Mouse (Mus musculus) pancreas, adult 10 weeks (tissue): ENCODE data around the gene Rac2. TPM values are rescaled to one million over a fixed set of nuclear protein-coding genes. Genes with fewer than 3 reads are reported as not detected.

ENCODE experiments used
- polyA plus RNA-seq: library from polyadenylated mRNA; stranded (reverse); fragments of 350-450 nt; fragmentation: Illumina TruSeq; extraction: RNeasy Lipid Tissue Mini Kit (QIAGEN cat#74804); gene quantifications from one replicate; pipeline ENCODE4 v1.2.3, GENCODE M21; 2015; ENCODE audit warnings: low read depth, low replicate concordance; ENCODE audit not compliant: insufficient read depth

Gene Rac2
- 2.2 TPM for polyA plus RNA-seq

DNA sequence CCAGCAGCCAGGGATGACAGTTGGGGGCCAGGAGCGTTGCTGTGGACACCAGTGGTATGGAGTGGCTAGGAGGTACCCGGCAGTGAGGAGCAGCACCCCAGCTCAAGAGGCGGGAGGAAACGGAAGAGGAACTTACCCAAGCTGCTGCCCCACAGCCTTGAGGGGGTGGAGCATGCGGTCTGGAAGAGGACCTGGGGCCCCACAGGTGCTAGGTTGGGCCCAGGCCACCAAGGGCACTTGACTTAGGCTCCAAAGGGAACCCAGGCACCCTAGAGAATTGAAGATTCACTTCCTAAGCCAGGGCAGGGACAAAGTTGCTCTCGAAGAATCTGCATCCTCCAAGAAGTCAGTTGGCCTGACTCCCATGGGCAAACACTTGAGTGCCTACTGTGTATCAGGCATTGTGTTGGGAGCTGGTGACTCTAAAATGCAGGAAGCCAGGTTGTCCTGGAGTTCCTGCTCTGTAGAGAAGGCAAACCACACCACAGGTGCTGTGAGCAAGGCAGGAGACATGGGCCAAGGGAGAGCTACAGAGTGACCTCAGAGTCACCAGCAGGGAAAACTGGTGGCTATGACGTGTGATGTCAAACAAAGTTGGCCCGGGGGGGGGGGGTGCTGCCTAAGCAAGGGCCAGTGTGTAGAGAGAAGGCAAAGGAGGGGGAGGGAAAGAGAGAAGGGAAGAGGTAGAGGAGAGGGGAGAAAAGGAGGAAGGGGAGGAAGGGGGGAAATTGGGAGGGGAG, at the start of gene Rac2:
Gene Rac2, minus strand, starts transcription at position 126 of the 740 bp plus-strand sequence.

DNA sequence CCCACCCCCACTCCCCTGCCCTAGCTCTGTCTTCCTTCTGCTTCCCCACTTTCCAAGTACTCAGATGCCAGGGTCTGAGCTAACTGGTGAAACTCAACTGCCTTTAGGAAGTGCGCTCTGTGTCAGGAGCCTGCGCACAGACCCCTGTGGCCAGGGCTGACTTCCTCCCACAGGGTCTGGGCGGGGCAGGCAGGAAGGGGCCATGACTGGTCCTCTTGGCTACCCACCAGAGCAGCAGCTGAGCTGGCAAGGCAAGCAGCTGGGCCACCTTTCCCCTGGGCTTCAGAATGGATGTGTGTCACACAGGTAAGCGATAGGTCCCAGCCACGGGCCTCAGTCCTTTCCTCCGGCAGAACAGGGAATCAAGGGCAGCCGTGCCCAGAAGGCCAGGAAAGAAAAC, 24.3 kb upstream of the Rac2 start, which contains the start of gene Cyth4:
Gene Cyth4, plus strand, starts transcription at position 134 of the 400 bp plus-strand sequence.

DNA sequence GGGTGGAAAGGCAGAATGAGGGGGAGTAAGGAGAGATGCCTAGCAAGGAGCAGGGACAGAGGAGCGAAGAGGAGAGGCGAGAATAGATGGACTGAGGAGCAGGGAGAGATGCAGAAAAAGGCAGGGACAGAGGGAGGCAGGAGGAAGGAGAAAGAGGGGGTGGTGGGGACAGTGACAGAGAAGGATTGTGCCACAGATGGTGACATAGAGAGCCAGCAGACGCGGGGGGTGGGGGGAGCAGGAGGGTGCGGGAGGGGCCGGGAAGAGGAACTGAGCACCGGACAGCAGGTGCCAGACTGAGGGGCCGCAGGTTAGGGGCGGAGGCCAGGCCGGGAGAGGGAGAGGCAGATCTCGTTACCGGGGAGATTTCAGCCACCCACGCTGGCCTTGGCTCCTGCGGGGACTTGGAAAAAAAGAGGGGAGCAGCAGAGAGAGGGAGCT, 28.0 kb downstream of the Rac2 start, which contains the start of gene Sstr3:
Gene Sstr3, minus strand, starts transcription at position 125 of the 441 bp plus-strand sequence.

DNA sequence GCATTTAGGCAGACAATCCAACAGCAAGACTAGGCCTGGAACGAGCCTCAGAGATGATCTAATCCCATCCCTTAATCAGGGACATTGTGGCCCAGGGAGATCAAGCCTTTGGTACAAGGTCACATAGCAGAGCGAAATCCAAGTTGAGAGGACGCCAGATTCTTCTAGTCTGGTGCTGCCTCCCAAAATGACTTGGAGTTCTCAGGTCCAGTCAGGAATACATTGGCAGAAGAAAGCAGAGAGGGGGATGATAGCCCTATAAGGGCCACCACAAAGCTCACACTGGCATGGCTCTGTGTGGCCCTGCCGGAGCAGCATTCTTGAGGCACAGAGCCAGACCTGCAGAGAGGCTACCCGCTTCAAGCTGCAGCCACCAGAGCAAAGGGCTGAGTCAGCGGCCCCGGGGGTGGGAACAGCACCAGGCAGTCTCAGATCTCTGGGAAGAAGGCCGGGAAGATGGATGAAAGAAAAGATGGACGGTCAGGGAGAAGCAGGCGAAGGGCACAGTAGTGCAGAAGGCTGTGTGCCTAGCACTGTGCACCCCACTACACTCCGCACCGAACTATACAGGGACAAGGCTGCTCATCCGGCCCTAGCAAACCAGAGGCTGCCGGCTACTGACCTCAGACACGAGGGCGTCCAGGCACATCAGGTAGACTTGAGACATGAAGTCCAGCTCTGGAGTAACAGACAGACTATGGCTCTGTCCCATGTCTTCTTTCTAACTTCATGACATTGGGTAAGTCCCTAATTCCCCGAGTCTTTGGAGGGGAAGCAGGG, 41.7 kb downstream of the Rac2 start, which contains the start of gene C1qtnf6:
Gene C1qtnf6, minus strand, starts transcription at position 746 of the 780 bp plus-strand sequence.

Other genes starting within 250 kb of the Rac2 start
- gene Csf2rb, start 247.0 kb downstream of the Rac2 start, polyA plus RNA-seq: 5.7 TPM
- gene Tex33, start 176.9 kb downstream of the Rac2 start, polyA plus RNA-seq: not detected
- gene Tst, start 166.9 kb downstream of the Rac2 start, polyA plus RNA-seq: 10.8 TPM
- gene Mpst, start 166.4 kb downstream of the Rac2 start, polyA plus RNA-seq: 10.4 TPM
- gene Kctd17, start 144.2 kb downstream of the Rac2 start, polyA plus RNA-seq: 13.0 TPM
- gene Tmprss6, start 104.1 kb downstream of the Rac2 start, polyA plus RNA-seq: 0.42 TPM
- gene Il2rb, start 77.5 kb downstream of the Rac2 start, polyA plus RNA-seq: not detected
- 3.3 TPM for gene C1qtnf6, start 41.4 kb downstream of the Rac2 start, polyA plus RNA-seq
- 3.4 TPM for gene Sstr3, start 28.1 kb downstream of the Rac2 start, polyA plus RNA-seq
- 4.9 TPM for gene Cyth4, start 24.3 kb upstream of the Rac2 start, polyA plus RNA-seq
- not detected for gene Elfn2, start 146.0 kb upstream of the Rac2 start, polyA plus RNA-seq
- gene Mfng, start 200.7 kb upstream of the Rac2 start, polyA plus RNA-seq: 5.7 TPM
- gene Card10, start 230.3 kb upstream of the Rac2 start, polyA plus RNA-seq: 11.2 TPM